Mouse (Mus musculus) gastrocnemius, adult 18-20 months (tissue): Measurements from ENCODE around the gene AI413582. TPM values are rescaled to one million over a fixed set of nuclear protein-coding genes. Genes with fewer than 3 reads are reported as not detected.
A peak's percentile ranks its signal among the peaks of the same experiment; 100 is the strongest.

ENCODE experiments used
- DNase-seq: peaks from one replicate; pipeline ENCODE4 v3.0.0; 2021; ENCODE audit warnings: low spot score
- total RNA-seq, 2 experiments: library from RNA; stranded (reverse); gene quantifications; 2 replicates each; pipeline ENCODE4 v1.2.3; 2021

Gene AI413582
- total RNA-seq, 2 experiments from 2014 or later = 2.8 to 4.0 TPM

GRCm38 (mm10) chr17:27580392-27581068 lies 15.0 kb upstream of the AI413582 start:
- no peak for DNase-seq

DNA sequence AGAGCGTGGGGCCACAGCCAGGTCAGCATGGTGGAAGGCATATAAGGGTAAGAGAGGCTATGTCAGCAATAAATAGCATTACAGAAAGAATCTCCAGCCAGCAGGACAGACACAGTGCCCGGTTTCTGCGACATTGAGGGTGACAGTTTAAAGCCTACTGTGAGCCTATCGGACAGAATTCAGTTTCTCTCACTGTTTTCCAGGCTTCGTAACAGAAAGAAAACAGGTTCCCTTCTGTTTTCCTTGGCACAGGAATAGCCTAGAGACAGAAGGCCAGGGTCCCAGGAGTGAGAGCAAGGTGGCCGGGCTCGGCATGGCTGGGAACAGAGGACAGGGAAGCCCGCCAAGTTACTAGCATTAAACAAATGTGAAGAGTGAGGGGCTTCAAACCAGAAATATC lies 14.3 kb upstream of the AI413582 start:
- DNase-seq = no peak

DNA sequence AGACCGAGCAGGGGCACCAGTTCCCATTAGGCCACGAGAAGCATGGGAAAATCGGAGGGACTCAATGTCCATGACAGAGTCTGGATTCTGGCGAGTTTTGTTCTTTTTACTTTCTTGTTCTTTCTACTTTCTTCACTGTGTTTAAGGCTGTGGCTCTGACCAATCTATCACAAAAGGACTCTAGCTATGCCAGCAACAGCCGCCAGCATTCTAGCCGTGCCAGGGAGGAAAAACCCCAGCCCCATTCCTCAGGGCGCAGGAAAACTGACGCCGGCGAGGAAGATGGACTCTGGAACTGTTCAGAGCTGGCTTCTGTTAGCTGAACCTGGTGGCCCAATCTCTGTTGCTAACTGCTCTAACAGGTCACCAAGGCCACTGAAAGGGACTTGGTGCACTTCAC lies 12.9 kb upstream of the AI413582 start:
- DNase-seq = no peak

DNA sequence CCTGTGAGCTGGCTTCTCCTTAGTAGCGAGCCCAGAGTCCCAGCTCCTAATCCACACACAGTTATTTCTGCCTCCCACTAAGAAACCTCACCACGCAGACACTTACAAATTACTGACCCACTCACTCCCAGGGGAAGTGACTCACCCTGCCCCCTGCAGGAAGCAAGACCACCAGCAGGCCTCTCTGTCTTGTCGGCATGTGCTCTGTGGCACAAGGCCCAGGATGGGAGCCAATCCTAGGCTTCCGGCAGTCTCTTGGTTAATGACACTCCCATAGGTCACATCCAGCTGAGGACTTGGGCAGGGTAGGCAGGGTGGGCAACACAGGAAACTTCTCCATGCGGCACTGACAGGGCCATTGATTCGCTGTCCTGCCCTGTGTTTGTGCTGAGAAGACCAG lies 11.9 kb upstream of the AI413582 start:
- no peak for DNase-seq

DNA sequence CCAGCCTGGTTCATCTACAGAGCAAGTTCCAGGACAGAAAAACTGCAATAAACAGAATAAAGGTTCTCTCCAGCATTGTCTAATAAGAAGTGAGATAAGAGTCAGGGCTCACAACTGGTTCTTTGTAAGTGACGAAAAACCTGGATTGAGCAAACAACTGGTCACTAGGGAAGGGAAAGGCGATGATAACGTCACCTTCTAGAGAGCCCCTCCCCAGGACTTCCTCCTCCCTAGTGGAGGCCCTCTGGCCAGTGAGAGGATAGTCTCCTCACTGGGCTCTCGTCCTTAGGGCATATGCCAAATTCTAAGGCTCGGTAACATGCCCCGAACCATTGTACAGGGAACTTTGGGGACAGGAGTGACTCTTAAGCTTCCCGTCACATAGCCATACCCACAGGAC lies 10.5 kb upstream of the AI413582 start:
- no peak for DNase-seq

- no peak for DNase-seq
Measured at GRCm38 (mm10) chr17:27575116-27575776, 9.7 kb upstream of the AI413582 start.

DNA sequence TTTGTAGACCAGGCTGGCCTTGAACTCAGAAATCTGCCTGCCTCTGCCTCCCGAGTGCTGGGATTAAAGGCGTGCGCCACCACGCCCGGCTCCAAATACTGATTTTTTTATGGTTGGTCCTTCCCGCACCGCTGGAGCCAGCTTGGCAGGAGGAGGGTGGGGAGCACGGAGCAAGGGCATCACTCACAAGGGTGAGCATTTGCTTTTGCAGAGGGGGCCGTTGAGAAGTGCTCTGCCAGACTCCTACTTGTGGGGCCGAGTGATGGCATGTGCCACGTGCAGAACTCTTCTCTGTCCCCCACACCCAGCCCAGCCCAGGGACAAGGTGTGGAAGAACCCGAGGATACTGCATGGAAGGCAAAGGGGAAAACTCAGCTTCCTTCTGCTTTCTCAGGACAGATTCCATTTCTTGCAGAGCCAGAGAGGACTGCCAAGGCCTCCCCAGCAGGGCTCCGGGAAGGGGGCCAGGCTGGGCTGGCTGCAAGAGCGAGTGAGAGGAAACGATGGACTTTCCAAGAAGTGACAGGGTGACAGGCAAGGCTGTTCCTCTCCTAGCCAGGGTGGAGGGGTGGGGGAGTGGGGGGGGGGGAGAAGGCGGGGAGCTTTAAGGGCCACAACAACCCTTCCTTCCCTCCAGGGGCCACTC lies 9.0 kb upstream of the AI413582 start:
- DNase-seq = peak; percentile 87

DNA sequence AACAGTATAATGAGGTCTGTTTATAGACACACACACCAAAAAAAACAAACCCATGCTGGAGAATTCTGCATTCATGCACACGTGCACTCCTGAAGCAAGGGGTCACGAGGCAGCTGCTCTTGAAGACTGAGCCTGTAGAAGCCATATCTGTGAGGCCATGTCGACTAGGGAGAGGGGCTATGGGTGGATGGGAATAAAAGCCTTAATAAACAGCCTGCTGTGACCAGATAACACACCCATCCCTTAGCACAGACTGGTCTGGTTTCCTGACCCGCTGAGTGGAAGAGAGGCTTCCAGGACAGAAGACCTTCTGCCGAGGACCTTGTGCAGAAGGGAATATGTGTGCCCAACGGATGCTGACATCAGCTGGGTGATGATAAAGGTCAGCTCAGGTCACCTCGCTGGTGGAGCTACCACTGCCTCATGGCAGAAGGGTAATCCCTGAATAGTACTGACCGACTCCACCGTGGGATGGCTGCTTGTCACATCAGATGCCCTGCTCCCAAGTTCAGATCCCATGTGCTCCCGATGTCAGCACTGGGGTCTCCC lies 8.3 kb upstream of the AI413582 start:
- DNase-seq = no peak

GRCm38 (mm10) chr17:27571315-27571714 lies 5.8 kb upstream of the AI413582 start:
- no peak for DNase-seq

GRCm38 (mm10) chr17:27568228-27568627 lies 2.7 kb upstream of the AI413582 start:
- DNase-seq = no peak

DNA sequence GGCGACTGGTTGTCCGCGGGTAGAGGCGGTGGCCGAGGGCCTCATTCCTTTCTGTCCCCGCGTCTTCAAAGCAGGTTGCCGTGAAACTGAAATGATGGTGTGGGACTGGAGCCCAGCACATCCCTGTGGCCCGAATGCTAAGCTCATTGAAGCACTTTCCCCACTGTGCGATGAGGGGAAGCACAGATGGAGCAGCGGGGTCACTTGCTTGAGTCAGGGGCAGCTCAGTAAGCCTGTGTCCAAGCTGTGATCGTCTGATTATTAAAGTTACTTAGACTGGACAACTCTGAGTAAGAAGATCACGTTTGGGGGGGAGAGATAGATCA lies 349 bp upstream of the AI413582 start:
- DNase-seq = no peak

DNA sequence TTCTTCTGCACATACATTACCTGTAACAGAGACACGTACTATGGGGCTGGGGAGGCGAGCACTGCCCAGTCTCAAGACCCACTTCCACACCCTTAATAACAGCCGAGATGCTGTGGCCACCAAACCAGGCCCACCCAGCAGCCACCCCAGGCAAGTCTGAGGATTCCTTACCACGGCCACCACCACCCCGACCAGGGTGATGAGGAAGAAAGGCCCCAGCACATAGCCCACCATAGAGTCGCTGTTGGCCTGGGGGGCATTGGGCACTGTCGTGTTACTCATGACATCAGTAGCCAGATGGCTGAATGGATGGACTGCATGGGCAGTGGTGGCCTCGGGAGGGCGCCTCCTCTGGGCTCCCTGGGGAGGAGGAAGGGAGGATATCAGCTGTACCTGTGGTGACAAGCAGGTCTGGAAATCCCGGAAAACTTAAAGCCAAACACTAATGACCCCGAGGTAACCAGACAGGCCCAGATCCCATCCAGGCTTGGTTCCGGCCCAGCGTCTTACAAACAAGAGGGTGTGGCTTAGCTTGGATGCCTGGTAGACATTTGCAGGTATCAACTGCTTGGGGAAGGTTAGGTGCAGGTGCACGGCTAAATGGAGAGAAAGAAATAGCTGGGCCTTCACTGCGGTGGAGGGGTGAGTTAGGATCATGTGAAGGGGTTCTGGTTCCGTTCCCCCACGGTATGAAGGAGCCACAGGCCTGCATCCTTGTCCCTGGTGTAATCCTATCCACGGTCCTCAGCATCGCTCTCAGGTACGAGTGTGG lies 979 bp downstream of the AI413582 start:
- no peak for DNase-seq

GRCm38 (mm10) chr17:27563771-27564244 lies 1.7 kb downstream of the AI413582 start:
- DNase-seq = no peak

GRCm38 (mm10) chr17:27561809-27562526 lies 3.6 kb downstream of the AI413582 start:
- DNase-seq = no peak

GRCm38 (mm10) chr17:27560926-27561480 lies 4.6 kb downstream of the AI413582 start:
- DNase-seq = no peak

DNA sequence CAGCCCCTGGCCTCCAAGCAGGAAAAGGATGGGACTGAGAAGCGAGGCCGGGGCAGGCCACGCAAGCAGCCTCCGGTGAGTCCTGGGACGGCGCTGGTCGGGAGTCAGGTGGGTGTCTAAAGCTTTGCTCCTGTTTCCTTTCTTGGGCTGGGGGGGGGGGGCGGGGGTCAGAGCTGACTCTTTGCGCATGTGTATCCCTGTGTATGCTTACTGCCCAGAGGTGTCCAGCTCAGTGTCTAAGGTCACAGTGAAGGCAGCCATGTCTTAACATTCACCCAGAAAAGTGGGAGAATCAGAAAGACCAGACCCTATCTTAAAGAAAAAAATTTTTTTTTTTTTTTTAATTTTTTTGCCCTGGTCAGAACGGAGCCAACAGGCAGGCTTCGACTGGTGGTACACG lies 6.0 kb downstream of the AI413582 start:
- no peak for DNase-seq

DNA sequence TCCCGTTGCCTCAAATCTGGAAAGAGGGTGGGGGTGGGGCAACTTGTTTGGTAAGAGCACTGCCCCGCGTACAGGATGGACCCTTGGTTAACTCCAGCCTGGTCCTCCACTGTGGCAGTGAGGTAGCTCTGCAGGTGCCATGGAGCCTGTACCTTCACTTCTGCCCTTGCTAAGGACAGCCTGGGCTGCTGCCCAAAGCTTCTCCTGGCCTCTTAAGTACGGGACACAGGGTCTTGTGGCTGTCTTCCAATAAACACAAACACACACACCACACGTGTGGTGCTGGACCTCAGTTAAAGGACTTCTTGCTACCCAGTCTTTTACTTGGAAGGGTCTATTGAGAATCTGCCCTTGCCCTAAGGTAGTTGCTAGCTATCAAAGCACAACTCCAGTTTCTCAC lies 6.7 kb downstream of the AI413582 start:
- DNase-seq = no peak

DNA sequence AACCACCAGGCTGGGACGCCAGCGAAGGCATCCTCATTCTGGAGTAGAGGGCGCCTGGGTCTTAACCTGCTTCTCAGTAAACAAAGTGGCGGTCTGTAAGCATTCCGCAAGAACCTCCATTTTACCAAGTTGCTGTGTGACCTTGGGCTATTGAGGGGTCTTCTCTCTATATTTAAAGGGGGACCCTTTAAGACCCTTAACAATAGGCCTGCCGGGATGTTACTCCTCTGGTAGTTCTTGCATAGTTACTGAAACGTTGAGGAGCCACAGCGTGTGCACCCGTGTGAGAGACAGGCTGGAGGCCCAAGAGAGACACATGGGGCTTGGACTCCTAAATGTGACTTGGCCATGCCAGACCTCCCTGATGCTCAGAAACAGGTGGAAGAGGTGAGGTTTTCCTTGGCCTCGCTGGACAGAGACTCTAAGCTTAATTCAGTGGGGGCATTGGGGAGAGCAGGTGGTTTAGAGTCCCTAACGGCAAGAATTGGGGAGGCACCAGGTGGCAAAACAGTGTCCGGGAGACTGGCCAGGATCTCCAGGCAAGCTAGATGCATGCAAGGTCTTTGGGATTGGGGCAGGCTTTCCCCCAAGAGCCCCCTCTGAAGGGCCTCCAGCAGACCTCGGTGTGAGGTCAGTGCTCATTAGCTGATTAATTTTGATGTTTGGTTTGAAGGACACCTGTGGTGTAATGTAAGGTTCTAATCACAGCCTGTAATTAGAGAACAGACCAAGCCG lies 7.5 kb downstream of the AI413582 start:
- no peak for DNase-seq

DNA sequence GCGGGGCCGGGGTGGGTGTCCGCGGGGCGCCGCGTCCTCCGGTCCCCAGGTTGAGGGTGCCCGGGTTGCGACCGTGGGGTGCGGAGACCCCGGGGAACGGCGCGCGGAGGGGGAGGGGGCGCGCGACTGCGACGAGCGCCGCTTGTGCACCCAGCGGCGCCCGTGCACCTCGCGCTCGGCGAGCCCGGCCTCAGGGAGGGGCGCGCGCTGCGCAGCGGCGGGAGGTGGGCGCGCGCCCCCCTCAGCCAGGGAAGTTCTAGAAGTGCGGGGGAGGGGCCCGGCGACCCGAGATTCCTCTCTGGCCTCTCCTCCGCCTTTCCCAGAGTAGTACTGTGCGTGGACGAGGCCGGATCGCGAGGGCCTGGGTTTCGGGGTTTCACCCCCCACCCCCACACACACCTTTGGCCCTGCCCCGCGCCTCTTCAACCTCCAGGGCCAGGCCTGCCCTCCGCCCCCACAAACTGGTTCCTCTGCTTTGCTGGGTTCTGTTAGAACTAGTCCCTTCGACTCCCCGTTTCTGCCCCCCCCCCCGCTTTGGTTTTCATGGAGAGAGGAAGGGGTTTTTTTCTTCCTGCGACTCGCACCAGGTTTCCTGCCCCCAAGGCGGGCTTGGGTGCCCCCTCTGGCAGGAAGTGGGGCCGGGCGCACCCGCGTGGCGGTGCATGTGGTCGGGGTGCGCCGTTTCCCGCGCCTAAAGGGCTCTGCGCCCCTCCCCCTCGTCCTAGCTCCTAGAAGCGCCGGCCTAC lies 8.2 kb downstream of the AI413582 start:
- no peak for DNase-seq
